Mouse (Mus musculus): ENCODE measurements around the gene Ap2b1.
A peak's percentile ranks its signal among the peaks of the same experiment; 100 is the strongest.
"Not testable (repeated sequence)": the region's sequence is repeated elsewhere in the genome, so short reads cannot be mapped to it uniquely, and the experiment has no call there.

Ap2b1 gene

DNA sequence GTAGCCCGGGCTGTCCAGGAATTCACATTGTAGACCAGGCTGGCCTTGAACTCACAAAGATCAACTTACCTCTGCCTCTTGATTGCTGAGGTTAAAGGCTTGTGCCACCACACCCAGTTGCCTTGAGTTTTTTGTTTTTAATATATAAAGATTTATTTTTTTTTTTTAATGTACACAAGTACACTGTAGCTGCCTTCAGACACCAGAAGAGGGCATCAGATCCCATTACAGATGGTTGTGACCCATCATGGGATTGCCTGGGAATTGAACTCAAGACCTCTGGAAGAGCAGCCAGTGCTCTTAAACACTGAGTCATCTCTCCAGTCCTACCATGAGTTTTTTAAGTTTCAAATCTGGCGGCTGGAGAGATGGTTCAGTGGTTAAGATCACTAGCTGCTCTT lies 2.6 kb downstream of the Ap2b1 start:
- DNase-seq (ENCODE audit: low spot score), result no peak

DNA sequence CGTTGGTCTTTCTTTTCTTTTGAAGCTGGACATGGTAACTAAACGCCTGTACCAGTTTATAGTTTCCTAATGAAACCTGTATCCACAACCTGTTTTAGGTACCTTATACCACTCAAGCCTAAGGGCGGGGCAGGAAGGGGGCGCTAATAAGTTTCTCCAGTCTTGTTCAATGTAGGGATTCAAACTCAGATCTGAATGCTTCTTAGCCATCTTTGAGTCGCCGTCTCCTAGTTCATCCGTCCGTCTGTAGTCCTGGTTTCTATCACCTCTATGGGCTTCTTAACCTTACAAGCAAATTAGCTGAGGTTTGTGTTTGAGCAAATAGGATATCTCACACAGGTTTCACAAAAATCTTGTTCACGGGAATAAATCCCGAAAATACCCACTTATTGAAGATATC lies 3.3 kb downstream of the Ap2b1 start:
- no peak for DNase-seq (ENCODE audit: low spot score)

DNA sequence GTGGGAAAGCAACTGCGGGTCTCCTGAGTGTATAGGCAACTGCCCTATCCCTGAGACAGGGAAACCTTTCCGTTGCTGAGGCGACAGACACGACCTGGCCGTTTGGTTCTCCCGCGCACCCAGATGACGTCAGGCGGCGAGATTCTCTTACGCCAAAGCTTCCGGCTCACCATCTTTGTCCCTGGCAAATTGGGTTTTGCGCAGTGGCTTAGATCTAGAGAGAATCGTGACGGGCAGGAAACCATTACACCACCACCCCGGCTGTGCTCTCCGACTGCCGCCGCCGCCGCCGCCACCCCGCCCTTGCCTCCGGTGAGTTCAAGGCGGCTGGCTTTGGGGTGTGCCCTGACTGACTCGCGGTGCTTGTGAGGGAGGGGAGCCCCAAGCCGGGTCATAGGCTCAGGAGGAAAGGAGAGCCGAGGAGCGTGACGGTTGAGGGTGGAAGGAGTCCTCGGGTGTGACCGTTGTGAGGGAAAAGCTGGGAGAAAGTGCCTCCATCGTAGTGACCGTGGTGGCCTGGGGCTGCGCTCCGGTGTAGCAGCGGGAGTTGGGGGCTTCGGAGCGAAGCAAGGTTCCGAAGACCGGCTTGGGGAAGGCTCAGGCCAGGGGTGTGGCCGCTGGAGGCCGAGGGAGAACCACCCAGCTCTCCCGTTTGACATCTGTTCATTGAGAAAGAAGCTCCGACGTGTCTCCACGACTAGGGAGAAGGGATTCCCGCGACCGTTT lies 3.9 kb downstream of the Ap2b1 start, which contains the start of gene Pex12:
TSS of gene Pex12 (minus strand) at position 61 of the 726 bp plus-strand sequence.
- peak; percentile 93 for DNase-seq (ENCODE audit: low spot score)

DNA sequence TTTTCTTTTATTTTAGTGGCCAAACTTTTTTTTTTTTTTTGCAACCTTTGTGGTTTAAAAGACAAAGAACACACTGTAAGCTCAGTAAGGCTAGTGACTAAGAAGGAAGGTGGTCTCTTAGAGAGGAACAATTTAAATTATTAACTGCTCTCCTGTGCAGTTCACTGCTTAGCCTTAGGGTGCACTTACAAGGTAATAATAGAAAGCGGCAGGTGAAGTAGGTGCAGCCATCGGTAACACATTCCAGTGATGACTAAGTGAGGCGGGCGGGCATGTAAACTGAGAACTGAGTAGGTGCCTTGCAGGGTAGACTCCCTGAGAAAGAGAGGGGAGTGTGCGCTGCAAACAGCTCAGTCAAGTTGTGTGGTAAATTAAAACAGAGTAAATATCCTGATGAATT lies 4.9 kb downstream of the Ap2b1 start:
- DNase-seq (ENCODE audit: low spot score), result no peak

DNA sequence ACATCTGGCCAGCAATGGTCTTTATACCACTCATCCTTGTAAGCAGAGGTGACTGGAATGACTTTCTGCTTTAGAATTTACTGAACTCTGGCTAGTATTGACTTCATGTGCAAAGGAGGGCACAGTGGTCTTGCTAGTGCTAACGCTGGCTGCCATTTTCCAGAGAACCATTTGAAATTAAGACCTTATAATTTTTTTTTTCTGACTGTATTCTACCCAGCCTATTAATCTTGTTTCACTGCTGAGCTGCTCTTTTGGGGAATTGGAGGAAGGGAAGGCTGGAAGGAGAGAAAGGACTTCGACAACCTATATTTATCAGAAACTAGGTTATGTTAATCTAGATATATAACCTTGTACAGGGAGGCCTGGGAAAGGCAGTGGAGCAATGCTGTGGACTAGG lies 5.7 kb downstream of the Ap2b1 start:
- no peak for DNase-seq (ENCODE audit: low spot score)

DNA sequence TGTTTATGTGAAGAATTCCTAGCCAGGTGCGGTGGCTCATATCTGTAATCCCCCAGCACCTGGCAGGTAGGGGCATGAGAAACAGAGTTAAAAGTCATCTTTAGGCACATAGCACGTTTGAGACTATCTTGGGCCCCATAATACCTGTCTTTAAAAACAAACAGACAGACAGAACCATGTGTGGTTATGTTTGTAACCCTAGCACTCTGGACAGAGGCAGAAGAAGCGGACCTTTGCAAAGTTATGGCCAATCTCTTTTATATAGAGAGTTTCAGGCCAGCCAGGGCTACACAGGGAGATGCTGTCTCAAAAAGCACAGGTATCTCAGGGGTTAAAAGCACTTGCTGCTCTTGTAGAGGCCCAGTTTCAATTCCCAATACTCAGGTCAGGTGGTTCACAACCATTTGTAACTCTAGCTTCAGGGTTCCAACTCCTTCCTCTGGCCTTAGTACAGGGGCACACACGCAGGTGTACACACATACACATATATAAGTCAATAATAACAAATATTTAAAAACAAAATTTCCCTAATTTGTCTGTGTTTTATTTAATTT lies 8.0 kb downstream of the Ap2b1 start:
- DNase-seq (ENCODE audit: low spot score), result no peak

DNA sequence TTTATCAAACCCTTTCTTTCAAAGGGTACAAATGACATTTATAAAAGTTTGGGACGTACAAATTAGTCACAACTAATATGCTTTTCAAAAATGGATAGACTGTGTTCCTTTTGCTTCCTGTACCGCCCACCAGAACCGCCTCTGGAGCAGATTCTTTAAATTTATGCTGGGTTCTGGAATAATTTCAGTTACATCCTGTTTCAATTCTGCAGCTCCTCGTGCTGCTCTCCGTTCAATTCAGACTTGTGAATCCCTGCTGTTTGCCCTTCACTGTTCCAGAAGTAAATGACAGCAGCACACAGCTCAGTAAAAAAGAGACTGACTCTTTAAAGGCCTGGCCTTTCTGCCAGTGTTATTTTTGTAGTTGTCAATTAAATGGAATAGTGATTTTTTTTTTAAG lies 13.6 kb downstream of the Ap2b1 start:
- no peak for DNase-seq (ENCODE audit: low spot score)

DNA sequence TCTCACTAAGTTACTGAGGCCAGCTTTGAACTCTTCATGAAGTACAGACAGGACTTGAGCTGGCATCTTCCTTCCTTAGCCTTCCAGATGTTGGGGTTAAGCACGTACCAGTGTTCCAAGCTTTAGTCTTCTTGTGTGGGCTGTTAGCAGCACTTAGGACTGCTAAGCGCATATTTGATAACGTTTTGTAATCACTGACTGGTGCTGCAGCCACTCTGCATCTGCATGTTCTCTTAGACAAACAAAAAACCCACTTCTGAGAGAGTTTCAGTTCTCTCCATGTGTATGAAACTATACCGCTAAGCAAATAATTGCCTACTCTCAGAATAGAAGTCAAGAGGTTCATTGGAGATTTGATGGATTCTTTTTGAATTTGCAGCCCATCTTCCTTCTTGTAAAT lies 20.2 kb downstream of the Ap2b1 start:
- no peak for DNase-seq (ENCODE audit: low spot score)

DNA sequence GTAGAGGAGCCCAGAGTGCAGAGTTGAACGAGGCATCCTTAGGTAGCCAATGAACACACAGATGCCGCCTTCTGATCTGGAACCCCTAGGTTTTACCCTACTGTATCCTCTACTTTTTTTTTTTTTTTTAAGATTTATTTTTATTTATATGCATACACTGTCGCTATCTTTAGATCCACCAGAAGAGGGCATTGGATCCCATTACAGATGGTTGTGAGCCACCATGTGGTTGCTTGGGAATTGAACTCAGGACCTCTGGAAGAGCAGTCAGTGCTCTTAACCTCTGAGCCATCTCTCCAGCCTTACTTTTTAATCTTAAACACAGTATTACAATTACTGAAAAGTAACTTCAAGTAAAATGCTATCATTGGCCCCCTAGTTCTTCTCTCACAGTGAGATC lies 27.9 kb downstream of the Ap2b1 start:
- DNase-seq (ENCODE audit: low spot score), result not testable (repeated sequence)

DNA sequence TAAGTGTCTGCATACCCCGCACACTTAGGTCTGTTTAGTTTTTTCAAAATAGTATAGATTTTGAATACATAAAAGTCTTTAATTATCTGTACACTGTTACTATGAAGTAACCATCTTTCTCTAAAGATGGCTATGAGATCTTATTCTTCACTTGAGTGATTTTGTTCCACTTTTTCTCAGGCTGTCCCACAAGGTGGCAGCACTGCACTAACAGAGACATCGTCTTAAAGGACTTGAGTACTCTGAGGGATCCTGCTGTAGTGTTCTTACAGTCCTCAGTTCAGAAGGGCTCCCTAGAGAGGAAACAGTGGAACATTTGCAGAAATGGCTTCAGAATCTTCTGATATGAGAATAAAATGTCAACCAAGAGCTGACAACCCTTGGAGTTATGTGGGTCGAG lies 28.6 kb downstream of the Ap2b1 start:
- DNase-seq (ENCODE audit: low spot score), result no peak

DNA sequence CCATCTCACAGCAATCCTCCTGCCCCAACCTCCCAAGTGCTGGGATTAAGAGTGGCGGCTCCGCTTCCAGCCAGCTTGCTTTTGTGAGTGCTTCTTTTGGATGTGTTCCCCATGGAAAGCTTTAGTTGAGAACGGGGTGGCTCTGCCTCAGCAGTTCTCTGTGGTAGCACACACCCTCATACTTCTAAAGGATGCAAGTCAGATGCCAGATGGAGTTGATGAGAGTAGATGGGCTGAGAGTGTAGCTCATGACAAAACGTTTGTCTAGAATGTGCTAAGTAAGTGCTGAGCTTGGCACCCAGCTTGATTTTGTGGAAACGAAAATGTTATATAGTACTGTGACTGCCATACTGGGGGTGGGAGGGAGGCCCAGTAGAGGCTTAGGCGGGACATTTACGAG lies 37.0 kb downstream of the Ap2b1 start:
- no peak for DNase-seq (ENCODE audit: low spot score)

DNA sequence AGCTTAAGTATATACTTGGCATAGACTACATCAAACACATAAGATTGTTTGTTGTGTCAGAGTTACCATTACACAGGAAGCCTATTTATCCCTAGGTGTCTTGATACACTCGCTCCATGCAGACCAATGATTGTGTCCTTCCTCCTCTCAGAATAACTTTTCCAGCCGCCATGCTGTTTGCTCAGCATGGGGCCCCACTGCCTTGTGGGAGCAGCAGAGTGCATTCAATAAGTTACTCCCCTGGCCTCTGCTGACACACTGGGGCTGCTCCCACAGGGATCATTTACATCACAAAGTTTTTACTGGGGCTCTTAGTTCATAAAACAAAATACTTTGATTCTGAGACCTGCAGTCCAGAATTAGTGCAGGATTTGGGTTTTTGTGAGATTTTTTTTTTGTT lies 40.9 kb downstream of the Ap2b1 start:
- no peak for DNase-seq (ENCODE audit: low spot score)

DNA sequence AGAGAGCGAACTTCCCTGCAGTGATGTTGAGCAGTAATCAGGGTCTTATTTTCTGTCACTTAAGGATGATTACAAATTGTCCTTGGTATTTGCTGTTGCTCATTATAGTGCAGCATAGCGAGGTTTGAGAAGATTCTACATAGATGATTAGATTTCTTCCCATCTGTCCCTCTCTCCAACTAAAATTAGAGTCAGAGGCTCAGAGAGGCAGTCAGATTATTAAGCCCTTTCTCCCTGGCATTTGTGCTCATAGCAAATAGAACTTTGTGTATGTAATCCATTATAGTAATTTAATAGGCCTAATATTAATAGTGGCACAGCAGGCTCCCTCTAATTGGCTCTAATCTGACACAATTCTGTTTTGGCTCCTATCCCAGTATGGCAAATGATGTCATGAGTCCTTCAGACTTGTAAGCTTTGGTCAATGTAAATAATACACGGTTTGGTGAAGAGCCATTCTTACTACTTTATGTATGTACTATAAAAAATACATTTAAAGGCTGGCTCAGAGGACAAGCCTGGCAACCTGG lies 43.0 kb downstream of the Ap2b1 start:
- no peak for DNase-seq (ENCODE audit: low spot score)

DNA sequence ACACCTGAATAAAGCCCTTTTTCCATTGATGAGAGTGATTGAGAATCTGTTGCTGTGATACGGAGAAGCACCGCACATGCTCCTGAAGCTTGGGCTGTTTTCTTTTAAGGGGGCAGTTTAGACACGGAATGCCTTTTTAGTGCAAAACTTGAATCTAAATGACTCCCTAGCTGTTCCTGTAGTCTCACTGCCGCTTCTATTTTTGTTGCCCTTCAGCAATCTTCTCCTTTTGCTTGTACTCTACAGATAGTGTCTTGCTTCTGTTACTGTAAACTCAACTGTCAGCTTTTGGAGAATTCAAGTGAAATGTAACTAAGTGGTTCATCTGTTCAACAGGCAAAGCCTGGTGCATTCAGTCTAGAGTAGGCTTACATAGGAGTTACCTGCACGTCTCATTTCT lies 56.6 kb downstream of the Ap2b1 start:
- DNase-seq (ENCODE audit: low spot score), result no peak

DNA sequence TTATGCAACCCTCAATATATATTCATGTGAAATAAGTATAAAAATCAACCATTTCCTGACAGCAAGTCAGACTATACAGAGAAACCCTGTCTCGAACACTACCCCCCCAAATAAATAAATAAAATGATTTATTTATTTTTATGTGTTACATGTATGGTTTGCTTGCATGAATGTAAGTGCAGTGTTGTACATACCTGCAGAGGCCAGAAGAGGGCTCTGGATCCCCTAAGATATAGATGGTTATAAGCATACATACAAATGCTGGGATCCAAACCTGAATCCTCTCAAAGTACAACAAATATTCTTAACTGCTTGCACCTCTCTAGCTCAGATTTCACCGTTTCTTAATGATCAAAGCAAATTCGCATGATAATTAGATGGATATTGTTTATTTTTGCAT lies 58.6 kb downstream of the Ap2b1 start:
- DNase-seq (ENCODE audit: low spot score), result peak; percentile 7

DNA sequence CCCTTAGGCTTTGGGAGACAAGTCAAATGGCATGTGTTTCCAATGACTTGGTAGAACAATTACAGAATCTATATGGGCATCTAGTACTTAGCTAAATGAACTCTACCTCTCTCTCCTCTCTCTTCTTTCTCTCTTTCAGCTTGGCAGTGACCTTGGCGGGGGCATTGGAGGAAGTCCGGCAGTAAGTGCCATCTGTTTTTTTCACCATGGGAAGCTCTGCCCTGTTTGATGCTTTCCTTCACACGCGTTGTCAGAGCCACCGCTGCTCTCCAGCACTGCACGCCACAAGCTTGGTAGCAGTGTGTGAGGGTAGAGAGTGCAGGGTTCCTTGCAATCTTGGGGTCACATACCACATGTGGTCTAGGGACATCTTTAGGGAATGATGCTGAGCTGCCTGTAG lies 65.8 kb downstream of the Ap2b1 start:
- no peak for DNase-seq (ENCODE audit: low spot score)

DNA sequence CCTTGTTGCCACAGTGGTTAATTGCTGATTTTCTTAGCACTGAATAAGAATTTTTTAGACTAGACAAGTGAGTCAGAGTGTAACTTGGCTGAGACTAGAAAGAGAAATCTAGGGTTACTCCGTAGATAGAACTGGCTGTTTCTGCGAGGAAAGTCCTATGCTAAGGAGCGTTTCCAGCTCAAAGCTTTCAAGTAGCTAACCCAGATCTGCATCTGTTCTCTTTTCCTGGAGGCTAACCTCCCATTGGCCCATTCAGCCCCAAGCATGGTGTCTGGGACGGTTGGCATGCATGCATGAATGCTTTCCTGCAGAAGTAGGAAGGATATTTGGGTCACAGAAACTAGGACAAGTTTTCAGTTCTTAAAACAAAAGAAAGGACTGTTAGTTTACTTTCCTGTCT lies 72.4 kb downstream of the Ap2b1 start:
- no peak for DNase-seq (ENCODE audit: low spot score)

DNA sequence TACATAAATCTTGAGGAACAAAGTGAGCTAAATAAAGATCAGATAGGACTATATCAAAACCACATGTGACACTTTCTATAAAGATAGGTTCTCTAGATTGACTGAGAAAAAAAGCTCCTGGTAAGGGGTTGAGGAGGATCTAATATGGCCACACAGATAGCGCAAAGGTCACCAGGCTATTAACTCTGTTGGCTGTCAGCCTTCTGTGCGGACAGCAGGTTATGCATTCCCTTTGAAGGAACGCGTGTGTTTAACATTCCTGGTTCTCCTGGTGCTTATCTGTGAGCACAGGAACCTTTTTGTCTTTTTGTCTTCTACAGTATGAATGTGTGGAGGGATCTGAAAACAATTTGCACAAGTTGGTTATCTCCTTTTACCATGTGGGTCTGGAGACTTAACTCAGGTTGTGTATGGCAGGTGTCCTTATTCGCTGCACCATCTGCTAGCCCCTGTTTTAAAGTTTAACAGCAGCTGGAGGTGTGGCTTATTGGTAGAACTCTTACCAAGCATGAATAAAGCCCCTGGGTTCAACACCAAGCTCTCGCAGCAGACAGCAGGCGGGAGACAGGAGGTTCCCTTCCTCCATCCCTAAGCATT lies 81.0 kb downstream of the Ap2b1 start:
- DNase-seq (ENCODE audit: low spot score), result peak; percentile 30

DNA sequence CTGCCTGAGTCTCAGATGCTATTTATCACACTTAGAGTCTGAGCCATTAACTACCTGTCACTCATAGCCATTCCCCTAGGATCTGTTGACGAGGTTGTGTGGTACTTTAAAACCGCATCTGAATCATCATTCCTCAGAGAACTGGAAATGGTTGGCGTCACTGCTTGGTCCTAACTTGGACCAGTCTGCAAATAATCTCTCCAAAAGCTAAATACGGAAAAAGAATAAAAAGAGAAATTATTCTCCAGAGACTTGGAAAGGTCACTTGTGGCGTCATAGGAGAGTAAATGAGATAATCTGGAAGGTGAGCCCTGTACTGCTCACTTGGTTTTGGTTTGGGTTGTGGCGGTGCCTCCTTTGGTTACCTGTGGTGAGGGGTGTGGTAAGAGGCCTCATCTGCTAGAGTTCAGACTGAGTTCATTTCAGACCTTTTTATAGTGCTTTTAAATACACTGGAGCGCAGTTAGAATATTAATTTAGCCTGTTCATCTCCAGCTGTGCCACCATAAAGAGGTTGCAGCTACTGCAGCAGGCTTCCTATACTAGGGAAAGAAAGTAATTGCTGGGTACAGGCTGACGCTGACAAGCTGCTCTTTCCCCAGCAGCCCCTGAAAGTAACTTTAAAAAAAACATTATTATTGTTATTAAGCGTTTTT lies 84.2 kb downstream of the Ap2b1 start:
- no peak for DNase-seq (ENCODE audit: low spot score)

DNA sequence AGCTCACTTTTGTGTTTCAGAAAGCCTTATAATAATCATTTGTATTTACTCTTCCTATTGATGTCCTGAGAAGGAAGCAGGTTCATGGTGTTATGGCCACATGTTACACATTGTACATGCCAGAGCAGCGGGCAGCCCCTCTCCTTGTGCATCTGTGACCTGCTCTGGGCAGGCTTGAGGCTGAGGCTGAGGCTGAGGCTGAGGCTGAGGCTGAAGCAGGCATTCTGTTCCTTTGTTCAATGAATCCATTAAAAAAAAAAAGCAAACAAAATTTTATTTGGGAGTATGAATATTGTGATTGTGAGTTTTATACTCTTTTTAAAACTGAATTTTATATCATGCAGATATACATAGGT lies 84.7 kb downstream of the Ap2b1 start:
- no peak for DNase-seq (ENCODE audit: low spot score)

DNA sequence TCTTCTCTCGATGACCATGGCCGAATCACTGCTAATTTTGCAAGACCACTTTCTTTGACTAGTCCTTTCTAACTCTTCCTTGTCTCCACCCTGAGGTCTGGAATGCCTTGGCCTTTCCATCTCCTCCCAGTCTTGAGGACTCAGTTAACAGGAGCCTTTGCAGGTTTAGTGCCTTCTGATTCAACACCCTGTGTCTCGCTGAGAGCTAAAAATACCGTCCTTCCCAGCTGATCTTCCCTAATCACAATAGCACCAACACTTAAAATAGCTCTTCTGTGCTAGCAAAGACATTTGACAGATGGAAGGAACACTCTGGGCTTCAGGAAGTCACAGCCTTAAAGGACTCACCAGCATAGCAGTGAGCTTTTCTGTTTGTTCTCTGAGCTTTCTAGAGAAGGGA lies 94.2 kb downstream of the Ap2b1 start:
- DNase-seq (ENCODE audit: low spot score), result no peak

DNA sequence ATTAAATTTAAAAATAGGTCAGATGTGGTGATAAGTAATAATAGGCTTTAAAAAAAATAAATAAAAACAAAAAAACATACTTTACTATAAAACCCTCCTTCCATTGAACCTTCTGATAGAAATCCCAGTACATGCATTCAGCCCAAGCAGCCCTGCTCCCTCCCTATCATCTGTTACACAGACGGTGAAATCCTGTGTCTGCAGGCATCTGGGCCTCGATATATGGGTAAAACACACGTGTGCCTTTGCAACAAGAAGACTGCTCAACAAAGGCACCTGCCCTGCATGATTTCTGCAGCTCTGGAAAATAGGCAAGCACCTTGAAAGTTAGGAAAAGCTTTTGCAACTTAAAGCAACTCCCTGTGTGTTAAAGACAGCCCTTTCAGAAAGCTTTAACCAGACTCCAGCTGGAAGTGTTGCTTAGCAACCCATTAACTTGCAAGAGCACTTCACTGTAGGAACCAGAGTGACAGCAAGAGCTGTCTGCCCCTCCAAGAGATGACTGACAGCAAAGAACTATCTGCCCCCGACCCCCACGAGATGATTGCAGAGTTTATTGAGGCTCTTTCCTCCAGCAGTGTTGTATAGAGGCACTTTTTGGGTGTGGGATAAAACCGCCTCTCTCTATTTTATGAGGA lies 96.1 kb downstream of the Ap2b1 start:
- DNase-seq (ENCODE audit: low spot score), result no peak

DNA sequence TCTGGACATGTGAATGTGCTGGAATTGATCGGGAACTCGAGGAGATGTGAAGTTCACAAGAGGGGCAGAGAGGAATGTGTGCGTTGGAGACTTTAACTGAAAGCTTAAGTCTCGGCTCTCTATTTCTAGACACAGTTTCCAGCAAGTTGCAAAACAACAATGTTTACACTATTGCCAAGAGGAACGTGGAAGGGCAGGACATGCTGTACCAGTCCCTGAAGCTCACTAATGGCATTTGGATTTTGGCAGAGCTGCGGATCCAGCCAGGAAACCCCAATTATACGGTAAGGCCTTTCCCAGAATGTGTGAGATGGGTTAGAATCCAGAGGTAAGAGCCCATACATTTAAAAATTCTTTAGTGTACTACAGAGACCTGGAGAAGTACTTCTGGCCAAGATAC lies 98.8 kb downstream of the Ap2b1 start:
- DNase-seq (ENCODE audit: low spot score), result no peak
